Mouse (Mus musculus): ENCODE results near the gene Nav2.

Nav2 gene

GRCm38 (mm10) chr7:49052871-49053618, 144.5 kb downstream of the Nav2 start:
- no peak for DNase-seq (ENCODE audit: low read depth, low spot score)

- DNase-seq (ENCODE audit: low read depth, low spot score) = no peak
Measured at GRCm38 (mm10) chr7:49055273-49055672, 146.8 kb downstream of the Nav2 start.

DNA sequence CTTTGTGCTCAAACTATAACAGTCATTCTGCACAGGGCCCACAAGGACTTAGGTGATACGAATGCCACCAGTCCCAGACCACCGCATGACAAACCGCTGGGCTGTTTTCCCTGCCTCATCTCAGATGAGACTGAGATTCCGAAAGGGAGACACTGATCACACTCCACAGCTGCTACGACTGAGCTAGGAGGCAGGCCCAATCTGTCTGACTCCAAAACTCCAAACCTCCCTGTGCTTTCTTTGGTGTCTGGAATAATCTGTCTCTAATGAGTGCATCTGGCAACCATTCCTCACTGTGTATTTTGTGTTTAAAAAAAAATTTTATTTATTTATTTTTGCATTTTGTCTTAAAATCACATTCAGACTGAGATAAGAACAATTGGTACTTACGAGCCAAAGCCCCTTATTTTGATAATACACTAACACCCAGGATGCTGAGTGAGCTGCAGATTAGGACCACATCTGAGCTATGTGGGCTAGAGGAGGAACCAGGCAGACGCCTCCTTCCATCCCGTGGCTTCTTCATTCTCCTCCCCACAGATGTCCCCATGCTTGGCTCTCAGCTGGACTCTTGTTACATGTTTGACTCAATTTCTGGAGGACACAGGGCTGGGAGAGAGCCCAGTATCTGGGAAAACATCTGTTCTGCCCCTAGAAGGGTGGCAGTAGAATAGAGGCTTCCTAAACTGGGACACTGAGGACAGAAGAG, 149.9 kb downstream of the Nav2 start:
- no peak for DNase-seq (ENCODE audit: low read depth, low spot score)

GRCm38 (mm10) chr7:49064792-49065521, 156.4 kb downstream of the Nav2 start:
- DNase-seq (ENCODE audit: low read depth, low spot score) = no peak

GRCm38 (mm10) chr7:49065621-49066475, 157.3 kb downstream of the Nav2 start:
- peak; percentile 21 for DNase-seq (ENCODE audit: low read depth, low spot score)

DNA sequence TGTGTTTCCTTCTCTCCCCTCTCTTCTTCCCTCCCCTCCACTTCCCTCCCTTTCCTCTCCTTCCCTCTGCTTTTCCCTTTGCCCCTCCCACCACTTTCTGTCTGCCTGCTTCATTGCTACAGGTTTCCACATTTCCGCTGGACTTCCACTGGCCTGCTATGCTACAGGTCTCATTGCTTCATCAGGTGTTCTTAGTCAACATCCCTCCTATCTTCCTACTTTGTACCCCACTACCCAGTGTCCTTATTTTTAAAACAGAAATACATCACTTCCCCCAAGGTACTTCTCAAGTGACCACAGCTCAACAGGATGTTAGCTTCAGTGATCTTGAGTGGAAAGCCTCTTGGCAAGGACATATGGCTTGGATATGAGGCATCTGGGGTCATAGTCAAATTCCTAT, 158.3 kb downstream of the Nav2 start:
- no peak for DNase-seq (ENCODE audit: low read depth, low spot score)

DNA sequence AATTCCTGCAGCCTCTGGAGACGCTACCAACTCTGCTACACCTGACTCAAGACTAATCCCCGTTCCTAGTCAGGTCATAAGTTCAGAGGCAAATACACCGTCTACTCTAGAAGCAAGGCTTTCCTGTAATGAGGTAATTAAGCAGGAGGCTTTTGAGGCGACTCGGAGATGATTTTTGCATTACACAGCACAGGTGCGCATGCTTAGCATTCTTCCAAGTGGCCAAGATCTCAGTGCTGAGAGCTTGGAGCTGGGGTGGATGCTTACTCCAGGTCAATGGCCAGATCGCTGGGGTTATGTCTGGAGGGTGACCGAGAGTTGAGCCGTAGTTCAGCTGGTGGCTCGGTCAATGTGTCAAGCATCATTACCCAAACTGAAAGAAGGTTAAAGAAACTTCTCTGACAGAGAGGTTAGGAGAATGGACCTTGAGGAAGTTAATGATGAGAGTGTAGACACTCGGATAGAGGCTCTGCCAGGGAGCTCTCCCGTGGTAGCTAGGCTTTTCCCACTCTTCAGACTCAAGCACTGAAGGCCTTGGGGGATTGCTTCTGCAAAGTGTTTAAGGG, 161.0 kb downstream of the Nav2 start:
- DNase-seq (ENCODE audit: low read depth, low spot score) = no peak

- DNase-seq (ENCODE audit: low read depth, low spot score) = no peak
Measured at GRCm38 (mm10) chr7:49070621-49071020, 162.1 kb downstream of the Nav2 start.

GRCm38 (mm10) chr7:49071141-49071567, 162.6 kb downstream of the Nav2 start:
- DNase-seq (ENCODE audit: low read depth, low spot score) = no peak

DNA sequence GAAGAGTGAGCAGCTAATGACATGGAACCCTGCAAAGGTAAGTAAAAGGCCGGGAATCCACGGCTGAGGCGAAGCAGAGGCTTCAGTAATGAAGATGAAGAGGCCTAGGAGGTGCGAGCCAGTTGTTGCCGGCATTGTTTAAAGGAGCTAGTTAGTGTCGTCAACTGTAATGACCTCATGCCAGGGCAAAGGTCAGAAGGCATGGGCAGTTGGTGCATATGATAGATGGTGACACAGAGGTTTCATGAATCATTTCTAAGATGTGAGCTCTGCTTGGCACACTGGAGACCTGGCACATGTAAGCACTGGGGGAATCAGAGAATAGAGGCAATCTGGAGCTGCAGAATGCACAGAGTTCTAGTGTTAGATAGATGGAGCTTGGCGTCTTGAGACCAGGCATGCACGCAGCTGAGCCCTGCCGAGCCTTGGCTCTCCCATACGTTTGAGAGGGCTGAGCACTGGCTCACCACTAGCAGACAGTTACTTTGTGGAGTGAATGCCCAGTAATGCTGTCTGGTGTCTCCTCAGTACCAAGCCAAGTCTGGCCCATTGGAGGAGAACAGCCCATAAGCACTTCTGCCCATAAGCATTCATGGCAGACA, 166.9 kb downstream of the Nav2 start:
- no peak for DNase-seq (ENCODE audit: low read depth, low spot score)

- no peak for DNase-seq (ENCODE audit: low read depth, low spot score)
Measured at GRCm38 (mm10) chr7:49076283-49076694, 167.8 kb downstream of the Nav2 start.

DNA sequence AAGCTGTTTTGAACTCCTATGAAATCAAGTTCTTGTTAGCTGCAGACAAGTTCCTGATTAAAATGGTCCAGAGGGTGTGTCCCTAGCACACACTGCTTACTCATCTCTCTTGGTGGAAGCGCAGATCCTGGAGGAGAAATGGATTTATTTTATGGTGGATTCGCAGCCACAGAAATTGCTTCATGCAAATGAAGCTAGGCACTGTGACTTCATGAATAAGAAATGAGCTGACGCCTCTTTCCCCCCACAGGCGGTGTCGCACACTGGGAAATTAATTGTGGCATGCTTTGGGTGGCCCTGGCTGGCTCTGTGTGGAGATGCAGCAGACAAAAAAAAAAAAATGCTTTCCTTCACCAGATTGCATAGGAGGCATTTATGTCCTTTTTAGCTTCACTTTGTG, 170.4 kb downstream of the Nav2 start:
- DNase-seq (ENCODE audit: low read depth, low spot score) = no peak

- no peak for DNase-seq (ENCODE audit: low read depth, low spot score)
Measured at GRCm38 (mm10) chr7:49082585-49083165, 174.2 kb downstream of the Nav2 start.

GRCm38 (mm10) chr7:49084768-49085167, 176.3 kb downstream of the Nav2 start:
- DNase-seq (ENCODE audit: low read depth, low spot score) = no peak

- DNase-seq (ENCODE audit: low read depth, low spot score) = no peak
Measured at GRCm38 (mm10) chr7:49085759-49086158, 177.2 kb downstream of the Nav2 start.

GRCm38 (mm10) chr7:49087154-49087553, 178.6 kb downstream of the Nav2 start:
- DNase-seq (ENCODE audit: low read depth, low spot score) = no peak

DNA sequence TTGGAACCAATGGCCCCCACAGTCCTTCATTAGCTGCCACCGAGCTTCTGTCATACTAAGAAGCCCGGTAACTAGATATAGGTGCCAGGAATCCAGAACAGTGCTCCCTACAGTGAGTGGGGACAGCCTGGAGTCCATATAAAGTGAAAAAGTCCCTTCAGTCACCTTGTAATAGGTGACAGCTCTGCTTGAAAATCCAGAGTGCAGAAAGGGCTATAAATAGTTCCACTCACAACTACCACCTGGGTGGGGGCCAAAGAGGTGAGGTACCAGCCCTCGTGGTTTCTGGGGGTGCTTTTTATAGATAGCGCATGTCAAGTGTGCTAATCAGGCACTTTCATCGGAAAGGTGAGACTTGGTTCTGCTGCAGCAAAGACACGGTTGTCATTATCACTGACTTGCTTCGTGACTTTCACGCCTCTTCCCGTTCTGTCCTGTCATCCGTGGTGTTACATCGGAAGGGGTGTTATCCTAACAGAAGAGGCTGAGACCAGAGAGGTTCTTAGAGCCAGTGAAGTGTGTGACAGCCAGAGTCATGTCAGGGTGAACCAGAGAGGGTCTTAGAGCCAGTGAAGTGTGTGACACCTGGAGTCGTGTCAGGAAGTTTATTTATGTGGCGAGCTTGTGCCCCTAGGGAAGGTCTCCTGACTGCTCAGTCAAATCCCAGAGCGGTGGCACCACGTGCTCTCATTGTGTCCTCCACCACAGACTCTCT, 179.8 kb downstream of the Nav2 start:
- no peak for DNase-seq (ENCODE audit: low read depth, low spot score)

- DNase-seq (ENCODE audit: low read depth, low spot score) = no peak
Measured at GRCm38 (mm10) chr7:49091371-49091770, 182.9 kb downstream of the Nav2 start.

- no peak for DNase-seq (ENCODE audit: low read depth, low spot score)
Measured at GRCm38 (mm10) chr7:49091921-49092320, 183.4 kb downstream of the Nav2 start.

- no peak for DNase-seq (ENCODE audit: low read depth, low spot score)
Measured at GRCm38 (mm10) chr7:49093596-49093995, 185.1 kb downstream of the Nav2 start.

All from forelimb bud, embryonic 11.5 days (tissue).